Mouse (Mus musculus): ENCODE results near the gene Crkl. TPM values are rescaled to one million over a fixed set of nuclear protein-coding genes. Genes with fewer than 3 reads are reported as not detected.

The Crkl gene
- polyA plus RNA-seq, 1 experiment from 2014 or later: 72.4 TPM

DNA sequence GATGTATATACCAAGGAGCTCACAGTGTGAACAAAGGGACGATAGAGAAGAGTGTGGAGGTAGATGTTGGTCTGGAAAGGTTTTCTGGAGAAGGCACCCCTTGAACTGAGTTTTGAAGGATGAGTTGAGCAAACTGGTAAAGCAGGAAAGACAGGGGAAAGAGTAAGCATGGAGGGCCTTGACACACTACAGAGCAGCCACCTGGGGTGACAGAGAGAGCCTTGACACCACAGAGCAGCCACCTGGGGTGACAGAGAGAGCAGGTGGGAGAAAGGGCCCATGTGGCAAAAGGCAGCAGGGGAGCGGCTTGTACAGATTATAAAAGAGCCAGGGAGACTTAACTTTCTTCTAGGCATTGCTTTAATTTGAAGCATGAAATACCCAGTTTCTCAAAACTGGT lies 23.0 kb downstream of the Crkl start:
- H3K9ac ChIP-seq (ENCODE audit: low read depth, low read length): no peak overlapping the region
- peaks cover 13% of the 10 kb centered on the region for H3K4me1 ChIP-seq (ENCODE audit: control insufficient read depth, insufficient read depth, low read length)
- H3K4me2 ChIP-seq (ENCODE audit: low read length): no peak overlapping the region
- H3K4me3 ChIP-seq (ENCODE audit: low read depth, low read length): no peak overlapping the region
- H3K9me3 ChIP-seq (replicated peaks; ENCODE audit: control insufficient read depth, low read length, poor library complexity, severe bottlenecking): no peaks in the 10 kb centered on the region
- no peaks in the 10 kb centered on the region for H3K27me3 ChIP-seq (ENCODE audit: control insufficient read depth, insufficient read depth, low read depth, low read length)
- no peak for ATAC-seq
- H3K27ac ChIP-seq (ENCODE audit: low read length): no peak overlapping the region
- 93% methylated on average over 2 of the region's 2 CpGs for WGBS
- 0 out of 2 replicates have a peak, but pooled peaks cover 6% of the 10 kb centered on the region for H3K36me3 ChIP-seq (ENCODE audit: control insufficient read depth, insufficient read depth, low read length)

GRCm38 (mm10) chr16:17475326-17475725 lies 23.5 kb downstream of the Crkl start:
- H3K36me3 ChIP-seq (ENCODE audit: control insufficient read depth, insufficient read depth, low read length): 0 out of 2 replicates have a peak, but pooled peaks cover 6% of the 10 kb centered on the region
- no peaks in the 10 kb centered on the region for H3K9me3 ChIP-seq (replicated peaks; ENCODE audit: control insufficient read depth, low read length, poor library complexity, severe bottlenecking)
- no peak overlapping the region for H3K4me3 ChIP-seq (ENCODE audit: low read depth, low read length)
- H3K4me1 ChIP-seq (ENCODE audit: control insufficient read depth, insufficient read depth, low read length): peaks cover 13% of the 10 kb centered on the region
- ATAC-seq: no peak
- H3K27ac ChIP-seq (ENCODE audit: low read length): no peak overlapping the region
- no peaks in the 10 kb centered on the region for H3K27me3 ChIP-seq (ENCODE audit: control insufficient read depth, insufficient read depth, low read depth, low read length)
- no peak overlapping the region for H3K4me2 ChIP-seq (ENCODE audit: low read length)
- 88% methylated on average over 4 of the region's 4 CpGs for WGBS
- no peak overlapping the region for H3K9ac ChIP-seq (ENCODE audit: low read depth, low read length)

DNA sequence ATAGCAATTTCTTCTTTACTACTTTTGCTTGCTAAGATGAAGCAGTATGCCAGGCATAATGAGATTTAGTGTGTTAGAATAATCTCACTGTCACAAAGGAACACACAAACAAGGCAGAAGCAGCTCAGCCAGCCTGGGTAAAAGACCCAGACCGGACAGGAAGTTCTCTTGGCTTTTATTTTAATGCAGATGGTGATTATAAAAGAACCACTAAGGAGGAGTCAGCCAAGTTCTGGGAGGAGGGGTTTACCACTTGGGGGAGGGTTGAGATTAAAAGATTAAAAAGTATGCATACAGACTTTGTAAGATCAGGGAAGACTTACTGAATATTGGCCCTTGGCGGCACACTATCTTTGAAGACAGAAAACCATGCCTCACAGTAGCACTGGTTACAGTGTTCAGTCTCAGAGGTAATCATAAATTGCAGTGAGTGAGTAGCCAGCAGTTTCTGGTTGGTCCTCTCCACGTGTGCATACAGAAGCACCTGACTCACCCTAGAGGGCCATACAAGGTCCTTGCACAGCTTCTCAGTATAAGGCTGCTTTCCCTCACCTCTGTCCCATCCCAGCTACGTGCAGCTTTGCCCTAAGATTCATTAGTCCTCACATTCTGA lies 26.6 kb downstream of the Crkl start:
- H3K4me1 ChIP-seq (ENCODE audit: control insufficient read depth, insufficient read depth, low read length): peaks cover 13% of the 10 kb centered on the region
- no peak overlapping the region for H3K4me2 ChIP-seq (ENCODE audit: low read length)
- no peaks in the 10 kb centered on the region for H3K9me3 ChIP-seq (replicated peaks; ENCODE audit: control insufficient read depth, low read length, poor library complexity, severe bottlenecking)
- H3K27me3 ChIP-seq (ENCODE audit: control insufficient read depth, insufficient read depth, low read depth, low read length): no peaks in the 10 kb centered on the region
- WGBS: 70% methylated on average over 4 of the region's 4 CpGs
- no peak overlapping the region for H3K9ac ChIP-seq (ENCODE audit: low read depth, low read length)
- H3K4me3 ChIP-seq (ENCODE audit: low read depth, low read length): no peak overlapping the region
- no peak overlapping the region for H3K27ac ChIP-seq (ENCODE audit: low read length)
- no peak for ATAC-seq
- no peaks in the 10 kb centered on the region for H3K36me3 ChIP-seq (ENCODE audit: control insufficient read depth, insufficient read depth, low read length)

GRCm38 (mm10) chr16:17481465-17481864 lies 29.7 kb downstream of the Crkl start:
- Histone ChIP-seq H3K4me3 (ENCODE audit: low read depth, low read length) (no peak overlapping the region), H3K4me1 (ENCODE audit: control insufficient read depth, insufficient read depth, low read length) (peaks cover 9% of the 10 kb centered on the region), H3K27me3 (ENCODE audit: control insufficient read depth, insufficient read depth, low read depth, low read length) (no peaks in the 10 kb centered on the region), H3K9ac (ENCODE audit: low read depth, low read length) (no peak overlapping the region), H3K9me3 (replicated peaks; ENCODE audit: control insufficient read depth, low read length, poor library complexity, severe bottlenecking) (no peaks in the 10 kb centered on the region), H3K36me3 (ENCODE audit: control insufficient read depth, insufficient read depth, low read length) (peaks cover 16% of the 10 kb centered on the region), H3K27ac (ENCODE audit: low read length) (no peak overlapping the region), H3K4me2 (ENCODE audit: low read length) (no peak overlapping the region)
- 90% methylated on average over 2 of the region's 2 CpGs for WGBS
- no peak for ATAC-seq

DNA sequence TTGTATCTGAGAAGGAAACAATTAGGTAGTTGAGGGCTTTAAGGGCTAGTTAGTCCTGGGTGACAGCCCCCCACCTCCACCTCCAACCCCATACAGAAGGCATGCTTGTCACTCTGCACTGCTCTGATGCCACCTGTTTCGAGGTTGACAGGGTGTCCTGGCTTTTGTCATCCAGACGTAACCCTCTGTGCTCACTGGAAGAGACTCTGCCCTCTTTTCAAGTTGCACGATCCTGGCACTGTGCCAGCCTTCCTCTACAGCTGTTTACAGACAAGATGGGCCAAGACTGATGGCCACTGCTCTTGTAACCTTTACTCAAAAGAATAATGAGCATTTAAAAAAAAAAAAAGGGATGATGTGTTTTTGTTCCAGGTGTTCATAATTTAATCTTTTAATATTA lies 34.7 kb downstream of the Crkl start:
- H3K27ac ChIP-seq (ENCODE audit: low read length): no peak overlapping the region
- peaks cover 9% of the 10 kb centered on the region; the same call in 1 of the 2 replicates for H3K4me1 ChIP-seq (ENCODE audit: control insufficient read depth, insufficient read depth, low read length)
- WGBS: 40% methylated on average over 3 of the region's 3 CpGs
- H3K36me3 ChIP-seq (ENCODE audit: control insufficient read depth, insufficient read depth, low read length): peaks cover 20% of the 10 kb centered on the region
- H3K27me3 ChIP-seq (ENCODE audit: control insufficient read depth, insufficient read depth, low read depth, low read length): peaks cover 3% of the 10 kb centered on the region
- no peak for ATAC-seq
- no peak overlapping the region for H3K4me3 ChIP-seq (ENCODE audit: low read depth, low read length)
- H3K9me3 ChIP-seq (replicated peaks; ENCODE audit: control insufficient read depth, low read length, poor library complexity, severe bottlenecking): no peaks in the 10 kb centered on the region
- no peak overlapping the region for H3K4me2 ChIP-seq (ENCODE audit: low read length)
- H3K9ac ChIP-seq (ENCODE audit: low read depth, low read length): no peak overlapping the region

- H3K4me3 ChIP-seq (ENCODE audit: low read depth, low read length): peak overlapping the region; percentile 46
- peak overlapping the region; percentile 94 for H3K4me2 ChIP-seq (ENCODE audit: low read length)
- no peak overlapping the region for H3K27ac ChIP-seq (ENCODE audit: low read length)
- H3K36me3 ChIP-seq (ENCODE audit: control insufficient read depth, insufficient read depth, low read length): peaks cover 17% of the 10 kb centered on the region
- peak; percentile 23; the same call in 1 of the 2 replicates for ATAC-seq
- H3K9me3 ChIP-seq (replicated peaks; ENCODE audit: control insufficient read depth, low read length, poor library complexity, severe bottlenecking): no peaks in the 10 kb centered on the region
- peaks cover 9% of the 10 kb centered on the region; the same call in 1 of the 2 replicates for H3K4me1 ChIP-seq (ENCODE audit: control insufficient read depth, insufficient read depth, low read length)
- H3K9ac ChIP-seq (ENCODE audit: low read depth, low read length): peak overlapping the region; percentile 74
- WGBS: 45% methylated on average over 14 of the region's 14 CpGs
- peaks cover 3% of the 10 kb centered on the region for H3K27me3 ChIP-seq (ENCODE audit: control insufficient read depth, insufficient read depth, low read depth, low read length)
Observed at GRCm38 (mm10) chr16:17488478-17489468, 37.0 kb downstream of the Crkl start.

GRCm38 (mm10) chr16:17489469-17490111 lies 37.8 kb downstream of the Crkl start, which contains the start of gene Aifm3:
TSS of gene Aifm3 (plus strand) at chr16:17489611.
- Histone ChIP-seq H3K27me3 (ENCODE audit: control insufficient read depth, insufficient read depth, low read depth, low read length) (peaks cover 3% of the 10 kb centered on the region), H3K4me3 (ENCODE audit: low read depth, low read length) (peak within 1 kb of the TSS; percentile 46), H3K9me3 (replicated peaks; ENCODE audit: control insufficient read depth, low read length, poor library complexity, severe bottlenecking) (no peaks in the 10 kb centered on the region), H3K4me1 (ENCODE audit: control insufficient read depth, insufficient read depth, low read length) (peaks cover 9% of the 10 kb centered on the region; the same call in 1 of the 2 replicates), H3K4me2 (ENCODE audit: low read length) (peak within 1 kb of the TSS; percentile 94), H3K27ac (ENCODE audit: low read length) (no peak within 1 kb of the TSS), H3K36me3 (ENCODE audit: control insufficient read depth, insufficient read depth, low read length) (peaks cover 8% of the 10 kb centered on the region), H3K9ac (ENCODE audit: low read depth, low read length) (peak within 1 kb of the TSS; percentile 74)
- WGBS: under 1% methylated on average over 39 of the region's 47 CpGs
- peak; percentile 43 for ATAC-seq

DNA sequence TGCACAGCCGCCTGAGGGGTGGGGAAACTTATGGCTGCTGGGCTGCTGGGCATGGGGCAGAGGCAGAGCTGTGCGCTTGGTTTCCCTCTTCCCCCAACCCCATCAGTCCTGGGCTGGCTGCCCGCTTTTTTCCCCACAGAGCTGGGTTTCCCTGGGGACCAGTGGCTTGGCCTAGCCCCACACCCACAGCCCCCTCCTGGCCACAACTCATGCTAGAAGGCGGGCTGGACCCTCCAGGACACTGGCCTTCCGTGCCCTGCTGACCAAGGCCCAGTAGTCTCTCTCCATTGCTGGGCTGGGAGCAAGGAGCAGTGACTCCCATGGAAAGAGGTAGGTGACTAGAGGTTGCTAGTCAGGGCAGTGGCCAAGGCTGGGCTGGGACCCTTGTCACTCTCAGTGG lies 39.4 kb downstream of the Crkl start:
- H3K27ac ChIP-seq (ENCODE audit: low read length): no peak overlapping the region
- H3K9ac ChIP-seq (ENCODE audit: low read depth, low read length): no peak overlapping the region
- no peak overlapping the region for H3K4me2 ChIP-seq (ENCODE audit: low read length)
- peaks cover 3% of the 10 kb centered on the region for H3K27me3 ChIP-seq (ENCODE audit: control insufficient read depth, insufficient read depth, low read depth, low read length)
- peaks cover 9% of the 10 kb centered on the region; the same call in 1 of the 2 replicates for H3K4me1 ChIP-seq (ENCODE audit: control insufficient read depth, insufficient read depth, low read length)
- no peak for ATAC-seq
- WGBS: 87% methylated on average over 5 of the region's 5 CpGs
- H3K4me3 ChIP-seq (ENCODE audit: low read depth, low read length): no peak overlapping the region
- H3K36me3 ChIP-seq (ENCODE audit: control insufficient read depth, insufficient read depth, low read length): peaks cover 3% of the 10 kb centered on the region; the same call in 1 of the 2 replicates
- H3K9me3 ChIP-seq (replicated peaks; ENCODE audit: control insufficient read depth, low read length, poor library complexity, severe bottlenecking): no peaks in the 10 kb centered on the region
